Mouse (Mus musculus): ENCODE measurements around the gene 1700025G04Rik.

- TF ChIP-seq POLR2A (IDR thresholded peaks at IDR 0.05; ENCODE audit: control insufficient read depth, extremely low read depth, insufficient read depth, low read length, poor library complexity) (no peak), CTCF (IDR thresholded peaks at IDR 0.05; ENCODE audit: borderline replicate concordance, control insufficient read depth, extremely low read depth, insufficient read depth, low read length, poor library complexity) (no peak)
Observed at GRCm38 (mm10) chr1:151851051-151851848, 238.7 kb downstream of the 1700025G04Rik start.

Data from thymus, adult 2 months (tissue).